Mouse (Mus musculus) kidney, adult 2 months (tissue): Measurements from ENCODE around the gene Usp29. TPM values are rescaled to one million over a fixed set of nuclear protein-coding genes. Genes with fewer than 3 reads are reported as not detected.
"Not testable (repeated sequence)": the region's sequence is repeated elsewhere in the genome, so short reads cannot be mapped to it uniquely, and the experiment has no call there.

Source experiments
- DNase-seq: peaks from one replicate; pipeline ENCODE4 v3.0.0; 2021
- H3K27ac ChIP-seq: fragments of 200-500 bp; 2 replicates; pipeline ENCODE4 v1.5.1; 2012; ENCODE audit warnings: low read depth, low read length, control low read depth, inconsistent platforms; ENCODE audit not compliant: insufficient read depth
- H3K27me3 ChIP-seq: fragments of 200-500 bp; replicated peaks from 2 replicates; pipeline ENCODE4 v1.6.1; 2012; ENCODE audit warnings: mild to moderate bottlenecking, moderate library complexity, low read length, inconsistent platforms; ENCODE audit not compliant: control insufficient read depth, insufficient read depth
- H3K36me3 ChIP-seq: fragments of 200-500 bp; 2 replicates; pipeline ENCODE4 v1.6.1; 2012; ENCODE audit warnings: mild to moderate bottlenecking, moderate library complexity, low read length, inconsistent platforms; ENCODE audit not compliant: control insufficient read depth, insufficient read depth
- H3K4me1 ChIP-seq: fragments of 200-500 bp; 2 replicates; pipeline ENCODE4 v1.6.1; 2011; ENCODE audit warnings: low read length; ENCODE audit not compliant: control insufficient read depth, insufficient read depth
- H3K4me3 ChIP-seq: fragments of 200-500 bp; 2 replicates; pipeline ENCODE4 v1.5.1; 2011; ENCODE audit warnings: mild to moderate bottlenecking, low read depth, low read length, control low read depth; ENCODE audit not compliant: insufficient read depth
- CTCF ChIP-seq: fragments of 200-500 bp; conservative IDR thresholded peaks from 2 replicates; pipeline ENCODE4 v1.5.1; 2011; ENCODE audit warnings: low read depth, mild to moderate bottlenecking, control low read depth, low read length, moderate library complexity, mixed read lengths; ENCODE audit not compliant: insufficient read depth, insufficient read length
- POLR2A ChIP-seq: fragments of 200-500 bp; IDR thresholded peaks from one replicate; pipeline ENCODE4 v1.6.1; 2011; ENCODE audit warnings: low read depth, low read length, control low read depth
- WGBS: fragments of 180-500 bp; shearing (Covaris S2); methylation state at CpG from one replicate; pipeline ENCODE4 v1.1.7; 2018; 5-methylcytosine and 5-hydroxymethylcytosine counted together
- polyA plus RNA-seq: library from polyadenylated mRNA; depleted of rRNA; stranded (reverse); fragments of >200 nt; gene quantifications from 2 replicates; pipeline ENCODE4 v1.2.3, GENCODE M21; 2012; rRNA removed

The Usp29 gene
- polyA plus RNA-seq, 1 experiment: 0.17 TPM

- H3K27ac ChIP-seq: no peak overlapping the region
- no peaks in the 10 kb centered on the region for H3K27me3 ChIP-seq
- 81% methylated on average over 4 of the region's 4 CpGs for WGBS
- no peaks in the 10 kb centered on the region for H3K36me3 ChIP-seq
- H3K4me1 ChIP-seq: no peaks in the 10 kb centered on the region
- no peak overlapping the region for H3K4me3 ChIP-seq
- no peak for DNase-seq
- no peak for TF ChIP-seq POLR2A
- no peak for TF ChIP-seq CTCF
These were observed 226.2 kb downstream of the Usp29 start for GRCm38 (mm10) chr7:6956576-6956975.

DNA sequence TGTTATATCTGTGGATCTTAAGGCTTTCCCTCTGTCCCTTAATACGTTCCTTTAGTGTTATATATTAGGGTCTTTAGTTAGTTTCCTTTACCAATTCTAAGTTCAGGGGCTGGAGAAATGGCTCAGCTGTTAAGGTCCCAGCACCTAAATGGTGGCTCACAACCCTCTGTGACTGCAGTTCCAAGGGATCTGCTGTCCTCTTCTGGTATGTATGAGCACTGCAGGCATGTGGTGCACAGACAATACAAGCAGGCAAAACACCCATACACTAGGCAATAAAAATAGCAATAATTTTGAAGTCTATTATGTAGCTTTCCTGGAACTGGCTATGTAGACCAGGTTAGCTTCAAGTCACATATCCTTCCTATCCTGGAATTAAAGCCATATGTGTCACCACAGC lies 228.2 kb downstream of the Usp29 start:
- WGBS: 86% methylated on average over 1 of the region's 1 CpGs
- no peak for DNase-seq

DNA sequence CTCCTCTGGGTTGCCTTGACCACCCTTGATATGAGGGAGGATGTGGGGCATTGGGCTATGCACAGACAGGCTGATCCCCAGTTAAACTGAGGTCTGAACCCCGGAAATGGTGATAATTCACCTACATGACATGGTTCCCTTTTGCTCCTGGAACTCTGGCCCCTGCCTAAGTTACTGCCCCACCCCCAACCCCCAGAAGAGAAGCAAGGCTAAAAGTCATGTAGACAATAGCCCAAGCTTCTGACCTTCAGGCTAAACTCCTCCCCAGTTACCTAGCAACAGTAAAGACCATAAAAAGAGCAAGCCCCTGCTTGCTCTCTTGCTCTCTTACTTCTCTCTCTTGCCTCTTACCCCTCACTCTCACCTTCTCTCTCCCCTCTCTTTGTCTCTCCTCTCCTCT lies 243.2 kb downstream of the Usp29 start:
- no peak overlapping the region for H3K4me3 ChIP-seq
- TF ChIP-seq POLR2A: no peak
- TF ChIP-seq CTCF: no peak
- H3K4me1 ChIP-seq: no peaks in the 10 kb centered on the region
- no peaks in the 10 kb centered on the region; the same call in 1 of the 2 replicates for H3K27me3 ChIP-seq
- WGBS: 79% methylated on average over 1 of the region's 1 CpGs
- no peak overlapping the region for H3K27ac ChIP-seq
- no peak for DNase-seq
- no peaks in the 10 kb centered on the region for H3K36me3 ChIP-seq

More for the DNA sequence above, 228.2 kb downstream of the Usp29 start:
- Histone ChIP-seq H3K4me1 (no peaks in the 10 kb centered on the region), H3K27ac (no peak overlapping the region), H3K4me3 (no peak overlapping the region), H3K27me3 (no peaks in the 10 kb centered on the region), H3K36me3 (no peaks in the 10 kb centered on the region)
- TF ChIP-seq CTCF: no peak
- no peak for TF ChIP-seq POLR2A

GRCm38 (mm10) chr7:6976890-6977289 lies 246.5 kb downstream of the Usp29 start:
- no peak for DNase-seq
- TF ChIP-seq POLR2A (no peak), CTCF (no peak)
- 93% methylated on average over 19 of the region's 19 CpGs for WGBS

DNA sequence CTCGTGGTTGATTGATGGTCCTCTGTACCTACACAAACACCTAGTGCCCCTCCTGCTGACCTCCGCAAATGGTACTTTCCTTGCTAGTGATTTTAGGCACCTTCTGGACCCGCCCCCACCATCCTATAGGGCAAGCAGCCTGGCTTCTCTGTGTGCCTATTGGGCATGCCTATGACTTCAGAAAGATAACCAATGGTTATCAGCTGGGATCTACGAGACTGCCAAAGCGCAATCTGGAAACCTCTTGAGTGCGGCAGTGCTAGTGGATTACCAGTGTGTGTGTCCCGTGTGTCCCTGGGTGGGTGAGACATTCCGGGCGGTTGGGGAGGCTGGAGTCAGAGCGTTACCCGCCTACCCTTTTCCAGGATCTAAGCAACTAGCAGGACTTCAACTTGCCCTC lies 264.9 kb downstream of the Usp29 start, which contains the start of gene Aurkc:
Gene Aurkc, plus strand, starts transcription at position 50 of the 400 bp plus-strand sequence.
- not testable (repeated sequence) for H3K4me3 ChIP-seq, H3K36me3 ChIP-seq, H3K27ac ChIP-seq, DNase-seq, H3K4me1 ChIP-seq, H3K27me3 ChIP-seq
- WGBS: 84% methylated on average over 11 of the region's 11 CpGs

More at GRCm38 (mm10) chr7:6976890-6977289, 246.5 kb downstream of the Usp29 start:
- Histone ChIP-seq H3K27me3 (no peaks in the 10 kb centered on the region; the same call in 1 of the 2 replicates), H3K36me3 (no peaks in the 10 kb centered on the region), H3K27ac (no peak overlapping the region), H3K4me3 (no peak overlapping the region), H3K4me1 (no peaks in the 10 kb centered on the region)

- not testable (repeated sequence) for H3K27me3 ChIP-seq, H3K27ac ChIP-seq, H3K4me3 ChIP-seq, H3K36me3 ChIP-seq, H3K4me1 ChIP-seq, DNase-seq
- 39% methylated on average over 3 of the region's 3 CpGs for WGBS
These were observed 268.5 kb downstream of the Usp29 start for GRCm38 (mm10) chr7:6998914-6999313.

- DNase-seq, H3K4me1 ChIP-seq, H3K27me3 ChIP-seq, H3K36me3 ChIP-seq, H3K4me3 ChIP-seq, H3K27ac ChIP-seq: not testable (repeated sequence)
- WGBS: 68% methylated on average over 5 of the region's 5 CpGs
These were observed 275.1 kb downstream of the Usp29 start for GRCm38 (mm10) chr7:7005441-7005840.

Other genes with a start within 250 kb of the Usp29 start
- gene Olfr5, start 243.6 kb upstream of the Usp29 start, polyA plus RNA-seq: not detected in 2 replicates
- not detected in 2 replicates for gene Olfr1347, start 230.8 kb upstream of the Usp29 start, polyA plus RNA-seq
- gene Olfr1348, start 221.8 kb upstream of the Usp29 start, polyA plus RNA-seq: not detected in 2 replicates
- not detected in 2 replicates for gene Olfr1349, start 207.6 kb upstream of the Usp29 start, polyA plus RNA-seq
- not detected in 2 replicates for gene Olfr1350, start 165.7 kb upstream of the Usp29 start, polyA plus RNA-seq
- 0.53 and 1.2 TPM in 2 replicates for gene Zim1, start 34.1 kb upstream of the Usp29 start, polyA plus RNA-seq
- 5.6 and 5.7 TPM in 2 replicates for gene Peg3, start 147 bp upstream of the Usp29 start, polyA plus RNA-seq